Mouse (Mus musculus) lung, postnatal 14 days (tissue): ENCODE data around the gene Naa38.

Source experiments
- DNase-seq: peaks from one replicate; pipeline ENCODE4 v3.0.0; 2021

The Naa38 gene

DNA sequence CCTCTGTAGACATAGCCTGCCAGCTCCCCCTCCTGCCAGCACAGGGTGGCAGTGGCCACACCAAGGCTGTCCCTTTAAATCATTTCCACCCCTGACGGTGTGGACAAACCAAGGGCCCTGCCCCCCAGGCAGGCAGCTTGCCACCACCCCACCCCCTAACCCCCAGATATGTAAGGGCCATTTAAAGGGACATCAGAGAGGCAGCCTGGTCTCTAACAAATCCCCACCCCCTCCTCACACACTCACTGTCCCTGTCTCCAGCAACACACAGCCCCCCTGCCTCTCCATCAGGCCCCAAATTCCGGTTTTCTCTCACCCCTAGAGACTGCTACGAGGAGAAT is 20.0 kb downstream of the Naa38 start:
- DNase-seq: peak; percentile 67

DNA sequence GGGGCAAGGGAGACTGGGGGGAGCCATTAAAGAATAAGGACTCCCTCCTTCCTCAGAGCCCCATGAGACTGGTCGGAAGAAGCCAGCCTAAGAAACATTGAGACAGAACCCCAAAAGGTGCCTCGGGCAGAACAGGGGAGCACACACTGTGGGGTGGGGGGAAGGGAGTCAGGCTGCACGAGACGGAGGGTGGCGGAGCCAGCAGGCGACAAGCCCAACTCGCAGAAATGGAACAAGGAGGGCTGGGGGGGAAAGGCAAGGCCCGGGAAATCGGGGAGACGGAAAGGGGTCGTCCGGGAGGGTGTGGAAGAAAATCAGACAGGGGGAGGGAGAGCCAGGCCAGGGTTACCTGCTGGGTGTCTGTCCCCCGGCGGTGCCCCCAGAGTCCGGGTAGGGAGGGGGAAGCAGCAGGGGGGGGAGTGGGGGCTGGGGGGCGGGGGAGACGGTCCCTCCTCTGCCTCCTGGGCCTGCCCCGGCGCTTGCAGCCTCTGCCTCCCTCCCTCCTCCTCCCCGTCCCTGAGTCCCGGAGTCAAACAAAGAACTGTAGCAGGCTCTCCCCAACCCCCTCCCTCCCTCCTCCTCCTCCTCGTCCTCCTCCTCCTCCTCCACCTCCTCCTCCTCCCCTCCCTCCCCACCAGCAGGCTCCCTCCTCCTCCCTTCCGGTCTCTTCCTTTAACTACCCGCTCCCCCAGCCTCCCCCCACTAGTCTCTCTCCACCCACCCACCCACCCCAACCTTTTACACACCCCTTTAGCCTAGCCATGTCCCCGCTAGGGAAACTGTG is 20.6 kb downstream of the Naa38 start:
- peak; percentile 69 for DNase-seq

DNA sequence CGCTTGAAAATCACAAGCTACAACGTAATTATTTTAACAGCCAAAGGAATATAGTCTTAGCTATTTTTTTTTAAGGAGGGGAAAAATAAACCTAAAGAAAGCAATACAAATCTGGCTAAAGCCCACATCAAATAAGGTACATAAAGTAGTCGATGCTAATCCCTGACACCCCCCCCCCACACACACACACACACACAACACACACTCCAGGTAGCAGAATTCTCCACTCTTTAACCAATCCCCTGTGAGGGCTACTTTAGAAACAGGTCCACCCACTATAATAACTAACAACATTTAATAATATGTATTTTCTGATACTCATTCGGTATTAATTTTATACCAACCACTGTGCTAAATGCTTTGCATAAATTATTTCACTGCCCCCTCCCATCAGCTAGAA is 21.2 kb downstream of the Naa38 start:
- DNase-seq: no peak

DNA sequence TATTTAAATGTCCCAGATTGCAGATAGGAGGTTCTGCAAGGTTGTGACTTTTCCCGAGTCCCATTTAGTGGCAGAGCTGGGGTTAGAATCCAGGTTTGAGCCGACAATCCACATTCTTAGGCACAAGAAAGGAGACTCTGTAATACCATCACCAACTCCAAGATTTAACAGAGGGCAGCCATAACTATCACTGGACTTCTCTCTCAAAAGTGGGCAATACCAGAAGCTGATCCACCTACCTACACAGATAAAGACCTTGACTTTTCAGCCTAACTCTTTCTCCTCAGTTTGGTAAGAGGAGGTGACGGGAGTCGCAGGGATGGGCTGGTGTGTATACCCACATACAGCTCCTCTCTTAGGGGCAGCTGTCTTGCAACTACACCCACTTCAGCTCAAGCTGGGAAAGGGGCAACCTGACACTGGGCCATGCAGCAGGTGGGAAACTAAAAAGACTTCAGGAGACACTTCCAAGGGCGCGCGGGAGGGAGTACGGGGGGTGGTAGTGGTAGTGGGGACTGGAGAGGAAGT is 21.7 kb downstream of the Naa38 start:
- DNase-seq: no peak

DNA sequence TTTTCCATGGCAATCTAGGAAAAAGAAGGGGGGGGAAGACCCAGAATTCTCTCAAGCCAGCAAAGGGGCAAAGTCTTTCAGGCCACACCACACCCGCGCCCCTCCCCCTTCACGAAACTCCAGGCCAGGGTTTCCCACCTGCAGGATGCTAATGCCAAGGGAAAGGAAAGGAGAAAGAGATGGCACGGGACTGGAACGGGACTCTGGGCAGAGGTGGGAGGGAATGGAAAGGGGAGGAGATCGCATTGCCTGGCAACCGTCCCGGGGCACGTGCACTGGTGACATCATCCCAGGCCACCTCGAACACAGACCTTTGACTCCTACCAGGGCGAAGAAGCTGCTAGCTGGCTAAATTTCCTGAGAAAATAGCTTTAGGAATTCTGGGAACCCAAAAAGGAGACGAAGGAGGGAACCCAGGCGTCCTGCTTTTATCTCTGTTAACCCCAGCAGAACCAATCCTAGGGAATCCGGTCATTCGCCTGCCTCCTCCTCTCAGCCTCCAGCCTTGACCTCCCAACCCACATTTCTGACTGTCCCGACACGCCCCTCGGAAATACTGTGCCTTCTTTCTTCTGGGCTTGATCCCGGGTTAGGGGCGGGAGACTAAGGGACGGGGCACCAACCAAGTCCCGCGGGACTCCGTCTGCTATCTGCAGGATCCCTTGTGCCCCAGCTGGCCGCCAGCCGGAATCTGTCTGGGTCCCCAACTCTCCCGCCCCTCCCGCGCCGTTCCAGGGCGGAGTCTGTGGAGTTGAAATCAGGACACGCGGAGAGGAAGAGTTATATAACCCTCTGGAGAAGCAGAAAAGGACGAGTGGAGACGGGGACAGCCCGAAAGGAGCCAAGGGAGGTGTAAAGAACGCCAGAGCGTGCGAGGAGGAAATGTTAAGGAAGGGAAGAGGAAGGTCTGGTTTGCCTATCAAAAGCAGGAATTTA is 22.4 kb downstream of the Naa38 start:
- DNase-seq: peak; percentile 98

DNA sequence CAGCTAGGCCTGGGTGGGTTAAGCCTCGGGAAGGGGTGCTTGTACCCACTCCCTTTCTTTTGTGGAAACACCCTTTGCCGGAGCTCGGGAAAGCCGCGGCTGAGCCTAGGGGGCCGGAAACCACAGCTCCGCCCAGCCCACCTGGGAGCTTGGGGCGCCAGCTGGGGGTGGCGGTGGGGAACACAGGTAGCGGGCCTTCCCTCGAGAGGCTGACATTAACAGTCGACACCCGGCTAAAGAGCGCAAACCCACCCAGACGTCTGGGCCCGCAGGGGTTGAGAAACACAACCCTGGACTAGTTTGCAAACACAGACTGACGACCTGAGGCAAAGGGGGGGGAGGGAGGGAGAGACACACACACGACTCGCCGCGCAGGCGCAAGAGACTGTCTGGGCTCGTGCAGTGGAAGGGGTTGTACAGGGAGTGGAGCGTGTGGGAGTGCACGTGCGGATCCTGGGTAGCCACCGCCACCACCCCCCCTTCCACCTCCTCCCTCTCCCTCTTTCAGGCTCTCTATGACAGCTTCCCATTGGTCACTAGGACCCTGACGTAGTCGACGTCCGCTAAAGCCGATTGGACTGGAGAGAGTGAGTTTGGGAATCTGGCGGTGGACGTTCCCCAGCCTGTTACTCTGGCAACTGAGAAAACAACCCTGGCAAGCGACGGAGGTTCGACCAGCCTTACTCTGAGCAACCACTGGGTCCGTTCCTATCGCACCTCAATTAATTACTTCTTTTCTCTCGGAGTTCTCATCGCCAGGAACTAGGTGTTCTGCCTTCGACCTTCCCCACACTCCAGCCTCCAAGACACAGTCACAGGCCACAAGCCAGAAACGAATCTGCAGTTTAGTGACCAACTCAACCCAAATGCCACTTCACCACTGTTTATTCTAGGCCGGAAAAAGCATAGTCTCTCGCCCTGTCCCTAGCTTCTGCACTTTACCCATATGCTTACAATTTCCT is 23.5 kb downstream of the Naa38 start:
- peak; percentile 90 for DNase-seq

DNA sequence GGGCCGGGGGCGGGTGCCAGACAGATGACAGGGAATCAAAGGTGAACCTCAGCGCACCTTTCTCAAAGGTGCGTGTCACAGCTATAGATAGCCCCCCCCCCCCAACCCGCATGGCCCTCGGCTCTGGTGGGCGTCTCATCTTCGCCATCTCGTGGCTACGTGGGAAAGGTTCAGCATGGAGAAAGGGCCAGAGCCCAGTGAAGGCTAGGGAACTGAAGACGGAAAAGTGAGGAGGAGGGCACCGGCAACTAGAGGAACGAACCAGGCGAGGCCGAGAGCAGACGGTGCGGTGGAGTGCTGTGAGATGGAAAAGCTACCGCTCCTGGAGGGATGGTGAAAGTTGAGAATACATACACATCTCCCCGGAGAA is 24.1 kb downstream of the Naa38 start:
- DNase-seq: peak; percentile 59

DNA sequence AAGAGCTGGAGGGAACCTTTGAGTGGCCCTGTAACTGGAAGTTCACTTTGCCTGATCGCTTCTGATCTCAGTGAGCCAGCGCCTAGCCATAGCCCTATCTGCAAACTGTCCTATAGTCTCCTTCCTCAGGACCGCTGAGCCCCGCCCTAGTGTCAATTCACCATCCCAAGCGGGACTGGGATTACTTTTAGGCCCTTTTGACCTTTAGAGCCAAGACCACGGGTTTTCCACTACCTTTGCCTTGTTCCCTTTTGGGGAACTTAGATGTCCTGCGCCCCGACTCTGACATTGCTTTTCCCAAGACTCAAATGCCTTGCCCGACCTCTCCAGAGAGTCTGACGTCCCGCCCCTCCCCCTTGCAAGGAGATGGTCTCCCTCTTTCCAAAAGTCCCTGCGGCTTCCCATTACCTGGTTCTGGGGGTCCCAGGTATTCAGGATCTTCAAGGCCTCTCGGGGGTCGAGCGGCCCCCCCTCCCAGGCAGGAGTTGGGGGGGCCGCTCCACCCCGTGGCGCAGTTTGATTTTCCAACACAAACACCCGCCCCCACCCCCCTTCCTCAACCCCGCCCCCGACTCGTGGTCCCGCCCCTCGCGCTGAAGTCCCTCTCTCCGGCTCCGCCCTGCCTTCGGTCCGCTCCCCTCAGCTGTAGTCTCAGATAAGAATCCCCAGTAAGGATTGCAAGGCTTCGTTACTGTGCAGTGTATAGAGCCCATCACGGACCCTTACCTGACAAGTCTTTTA is 24.7 kb downstream of the Naa38 start:
- DNase-seq: peak; percentile 74

DNA sequence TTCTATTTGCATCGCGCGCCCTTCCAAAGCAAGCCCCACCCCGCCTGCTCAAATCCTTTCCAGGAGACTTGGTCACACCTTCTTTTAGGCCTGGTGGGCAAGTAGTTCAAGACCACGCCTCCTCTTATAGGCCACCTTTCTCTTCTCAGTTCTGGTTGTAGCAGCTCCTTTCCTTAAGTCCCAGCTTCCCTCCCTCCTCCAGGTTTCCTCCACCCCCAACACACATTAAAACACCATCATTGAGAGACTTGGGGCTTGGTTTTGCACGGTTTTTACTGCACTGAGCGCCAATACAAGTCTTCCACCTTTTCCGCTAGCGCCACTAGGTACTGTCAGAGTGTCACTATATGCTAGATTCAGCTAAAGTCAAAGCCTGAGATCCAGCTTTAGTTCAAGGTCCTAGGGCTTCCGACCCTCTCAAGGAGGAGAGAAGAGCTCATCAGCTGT is 25.3 kb downstream of the Naa38 start:
- no peak for DNase-seq

DNA sequence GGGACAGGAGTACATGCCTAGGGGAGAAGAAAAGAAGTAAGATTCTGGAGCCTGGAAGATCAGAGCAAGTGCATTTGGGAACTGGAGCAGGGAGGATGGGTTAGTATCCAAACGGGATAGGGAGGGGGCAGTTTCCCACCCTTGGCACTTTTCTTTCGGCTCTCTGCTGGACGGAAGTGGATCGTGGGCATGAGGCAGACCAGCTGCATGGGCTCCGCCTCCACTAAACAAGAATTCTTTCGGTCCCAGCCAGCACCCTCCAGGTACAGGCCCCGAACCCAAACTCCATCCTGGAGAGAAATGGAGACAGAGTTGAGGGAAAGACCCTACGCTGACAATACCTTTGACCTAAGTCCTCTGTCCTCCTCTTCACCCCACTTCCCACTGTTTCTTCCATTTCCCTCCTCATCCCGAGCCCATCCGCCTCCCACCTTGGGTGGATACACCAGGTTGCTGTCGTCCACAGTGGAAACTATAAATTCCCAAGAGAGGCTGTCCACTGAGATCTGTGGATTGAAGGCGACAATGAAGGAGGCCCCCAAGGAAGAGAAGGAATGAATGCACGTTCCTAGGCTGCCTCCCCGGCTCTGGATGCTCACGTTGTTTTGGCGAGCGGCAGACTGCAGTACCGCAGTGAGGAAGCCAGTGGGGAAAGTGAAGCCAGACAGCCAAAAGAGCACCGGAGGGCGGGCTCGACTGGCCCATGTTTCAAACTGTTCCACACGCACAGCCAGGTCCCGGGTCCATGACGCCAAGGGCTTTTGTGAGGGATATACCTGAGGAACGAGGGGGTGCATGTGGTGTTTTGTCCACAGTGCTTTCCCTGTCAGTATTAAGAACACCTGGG is 26.1 kb downstream of the Naa38 start:
- no peak for DNase-seq

DNA sequence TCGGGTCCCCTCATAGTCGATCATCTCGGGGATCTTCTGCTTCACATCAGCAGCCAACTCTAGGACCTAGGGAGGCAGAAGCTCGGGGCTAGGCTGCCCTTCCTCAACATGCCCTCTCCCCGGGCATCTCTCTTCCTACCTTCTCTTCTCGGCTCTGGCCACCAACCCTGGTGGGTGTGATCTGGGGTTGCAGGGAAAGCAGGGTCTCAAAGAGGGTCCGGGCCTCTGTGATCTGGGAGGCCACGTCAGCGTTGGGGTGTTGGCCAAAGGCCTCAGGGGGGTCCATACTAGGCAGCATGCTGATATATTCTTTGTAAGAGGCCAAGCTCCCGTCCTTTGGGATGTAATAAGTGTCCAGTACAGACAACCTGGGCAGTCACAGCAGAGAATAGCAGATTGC is 27.6 kb downstream of the Naa38 start:
- no peak for DNase-seq

DNA sequence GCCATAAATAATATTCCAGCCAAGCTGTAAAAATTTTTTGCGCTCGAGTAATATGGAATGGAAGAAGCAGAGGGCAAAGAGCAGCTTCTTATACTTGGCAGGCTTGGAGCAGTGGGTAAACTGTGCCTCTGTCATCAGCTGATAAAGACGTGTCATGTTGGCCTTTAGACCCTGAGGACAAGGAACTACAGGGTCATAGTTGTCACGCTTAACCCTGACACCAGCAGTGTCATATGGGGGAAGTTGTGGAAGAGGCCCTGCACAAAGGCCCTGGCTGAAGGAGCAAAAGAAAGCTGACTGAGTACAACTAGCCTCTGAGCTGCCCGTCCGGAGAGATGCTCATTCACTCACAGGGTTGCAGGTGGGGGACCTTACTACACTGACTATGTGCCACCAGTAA is 28.6 kb downstream of the Naa38 start:
- DNase-seq: no peak

DNA sequence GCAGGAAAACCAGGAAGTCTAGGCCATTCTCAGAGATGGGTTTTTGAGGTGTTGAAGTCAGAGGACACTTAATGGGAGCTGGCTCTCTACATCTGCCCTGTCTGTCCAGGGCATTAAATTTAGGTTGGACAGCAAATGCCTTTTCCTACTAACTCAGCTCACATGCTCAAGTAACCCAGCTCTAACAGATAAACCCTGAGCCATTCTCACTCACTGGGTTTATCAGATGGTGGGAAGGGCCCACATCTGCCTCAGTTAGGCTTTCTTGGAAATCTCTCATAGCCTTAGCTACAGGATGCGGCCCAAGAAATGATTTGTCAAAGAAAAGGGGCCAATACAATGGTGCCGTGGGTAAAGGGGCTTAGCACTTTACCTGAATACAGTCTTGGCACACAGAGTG is 31.0 kb downstream of the Naa38 start:
- no peak for DNase-seq

DNA sequence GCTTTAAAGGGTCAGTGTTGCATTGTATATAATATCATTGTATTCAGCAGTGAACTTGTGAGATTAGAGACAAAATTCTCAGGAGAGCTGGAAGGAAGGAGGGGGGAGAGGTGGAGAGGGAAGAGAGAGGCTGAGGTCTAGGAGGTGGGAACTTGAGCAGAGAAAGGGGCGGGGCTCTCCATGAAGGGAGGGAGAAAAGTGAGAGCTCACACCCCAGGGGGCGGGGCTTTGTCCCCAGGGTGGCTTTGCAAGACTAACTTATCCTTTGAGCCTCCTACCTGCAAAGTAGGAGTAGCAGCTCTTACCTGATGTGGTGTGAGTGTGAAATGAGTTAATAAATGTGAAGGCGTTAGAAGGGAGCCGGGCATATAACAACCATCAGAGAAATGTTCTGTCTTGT is 33.5 kb downstream of the Naa38 start:
- DNase-seq: peak; percentile 76

DNA sequence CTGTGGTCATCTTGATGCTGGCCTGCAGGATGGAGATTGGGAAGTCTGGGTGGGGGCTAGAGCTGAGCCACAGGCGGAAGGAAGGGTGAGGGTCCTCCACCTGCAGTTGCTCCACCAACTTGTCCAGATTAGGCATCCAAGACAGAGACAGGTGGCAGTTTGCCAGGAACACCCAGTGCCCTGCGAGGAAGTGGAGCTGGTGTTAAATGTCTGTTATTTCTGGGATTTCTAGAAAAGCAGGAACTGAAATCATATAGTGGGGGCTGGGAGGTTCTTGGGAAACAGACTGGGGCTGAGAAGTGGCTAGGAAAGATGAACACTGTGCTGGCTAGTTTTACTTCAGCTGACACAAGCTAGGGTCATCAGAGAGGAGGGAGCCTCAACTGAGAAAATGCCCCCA is 34.0 kb downstream of the Naa38 start:
- DNase-seq: peak; percentile 57

DNA sequence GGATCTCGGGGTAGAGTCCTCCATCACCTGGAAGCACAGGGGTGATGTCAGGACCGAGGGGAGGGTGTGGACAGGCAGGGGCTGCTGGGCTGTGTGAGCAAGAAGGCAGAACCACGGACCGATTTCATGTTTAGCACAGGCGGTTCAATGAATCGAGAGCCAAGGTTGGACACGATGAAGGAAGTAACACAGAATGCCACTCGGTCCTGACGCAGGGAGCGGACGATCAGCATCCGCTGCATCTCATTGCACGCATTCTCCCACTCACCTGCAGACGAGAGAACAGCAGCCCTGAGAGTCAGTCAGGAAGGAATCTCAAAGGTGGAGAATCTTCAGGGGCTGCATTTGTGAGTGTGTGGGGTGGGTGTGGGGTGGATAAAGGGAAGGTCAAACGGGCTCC is 35.3 kb downstream of the Naa38 start:
- DNase-seq: no peak

DNA sequence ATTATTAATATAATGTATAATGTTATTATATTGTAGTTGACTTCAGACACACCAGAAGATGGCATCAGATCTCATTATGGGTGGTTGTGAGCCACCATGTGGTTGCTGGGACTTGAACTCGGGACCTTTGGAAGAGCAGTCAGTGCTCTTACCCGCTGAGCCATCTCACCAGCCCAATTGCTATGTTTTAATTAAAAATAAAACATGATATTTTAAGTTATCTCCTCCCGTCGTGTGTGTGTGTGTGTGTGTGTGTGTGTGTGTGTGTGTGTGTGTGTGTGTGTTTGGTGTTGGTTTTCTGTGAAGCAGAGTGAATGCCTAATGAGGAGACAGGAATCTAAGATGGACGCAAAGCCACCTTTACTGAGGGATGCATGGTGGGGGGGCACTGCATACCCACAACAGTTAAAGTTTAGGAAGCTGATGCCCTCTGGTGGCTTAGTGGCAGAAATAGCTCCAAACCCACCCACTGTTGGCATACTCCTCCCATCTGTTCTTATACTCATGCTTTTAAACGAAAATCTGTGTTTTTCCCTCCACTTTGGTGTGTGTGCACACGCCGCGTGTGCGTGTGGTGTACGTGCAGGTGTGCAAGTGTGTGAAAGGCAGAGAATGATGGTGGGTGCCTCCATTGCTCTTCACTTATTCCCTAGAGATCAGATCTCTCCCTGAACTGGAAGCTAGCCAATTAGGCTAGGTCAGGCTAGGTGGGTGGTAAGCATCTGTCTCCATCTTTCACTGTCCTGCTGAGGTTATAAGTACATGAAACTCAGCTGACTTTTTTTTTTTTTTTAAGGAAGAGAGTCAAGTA is 36.7 kb downstream of the Naa38 start:
- peak; percentile 82 for DNase-seq

DNA sequence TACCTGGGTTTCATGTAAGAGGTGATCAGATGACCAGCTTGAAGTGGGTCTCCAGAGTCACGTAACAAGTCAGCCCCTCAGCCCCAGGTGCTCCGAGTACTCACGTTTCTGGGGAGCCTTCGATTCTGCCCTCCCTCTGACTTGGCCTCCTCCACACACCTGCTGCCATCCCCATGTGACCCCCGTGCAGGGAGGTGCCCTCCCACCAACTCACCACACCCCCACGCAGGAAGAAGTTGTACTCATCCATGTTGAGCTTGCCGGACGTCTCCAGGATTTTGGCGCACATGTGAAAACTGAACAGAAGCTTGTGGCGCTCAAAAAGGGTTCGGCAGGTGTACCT is 37.3 kb downstream of the Naa38 start:
- DNase-seq: no peak

DNA sequence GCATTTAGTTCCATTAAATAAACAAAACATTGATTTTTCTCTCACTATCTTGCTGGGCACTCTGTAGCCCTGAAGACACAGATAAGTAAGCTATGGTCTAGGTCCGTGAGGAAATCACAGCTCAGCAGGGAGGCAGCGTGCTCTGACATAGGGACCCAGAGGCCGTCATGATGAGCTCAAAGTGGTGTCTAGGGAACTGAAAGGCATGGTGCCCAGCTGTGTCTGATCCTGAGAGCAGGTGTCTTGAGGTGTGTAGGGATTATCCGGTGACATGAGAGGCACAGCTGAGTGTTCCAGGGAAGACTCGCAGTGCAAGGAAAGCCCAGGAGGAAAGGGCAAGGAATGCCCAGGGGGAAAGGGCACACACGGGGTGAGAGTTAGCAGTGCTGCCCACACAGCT is 37.9 kb downstream of the Naa38 start:
- DNase-seq: no peak

DNA sequence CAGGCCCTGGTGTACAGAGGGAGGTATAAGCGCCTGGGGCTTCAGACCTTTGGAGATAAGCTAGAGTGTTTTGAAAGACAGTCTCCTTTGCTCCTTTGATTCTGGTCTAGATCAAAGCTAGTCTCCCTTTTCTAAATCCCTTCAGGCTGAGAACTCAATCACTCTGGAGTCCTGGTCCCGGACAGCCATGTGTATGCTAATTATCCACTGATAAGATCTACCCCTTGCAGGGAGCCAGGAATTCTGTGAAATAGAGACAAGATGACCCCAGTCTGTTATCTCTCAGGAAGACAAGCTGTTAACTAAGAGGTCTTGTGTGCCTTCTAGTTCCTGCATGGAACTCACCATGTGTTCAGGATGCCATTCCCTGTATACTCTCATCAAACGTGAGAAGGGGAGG is 42.0 kb downstream of the Naa38 start:
- DNase-seq: no peak
